Mouse (Mus musculus) induced T-regulatory cell, adult 2 months (primary cell): ENCODE results near the gene Aldh1a1.
"Not testable (repeated sequence)": the region's sequence is repeated elsewhere in the genome, so short reads cannot be mapped to it uniquely, and the experiment has no call there.

Source experiments
- DNase-seq: peaks from one replicate; pipeline ENCODE4 v3.0.0-alpha.2; 2012; ENCODE audit warnings: low read depth

The Aldh1a1 gene

DNA sequence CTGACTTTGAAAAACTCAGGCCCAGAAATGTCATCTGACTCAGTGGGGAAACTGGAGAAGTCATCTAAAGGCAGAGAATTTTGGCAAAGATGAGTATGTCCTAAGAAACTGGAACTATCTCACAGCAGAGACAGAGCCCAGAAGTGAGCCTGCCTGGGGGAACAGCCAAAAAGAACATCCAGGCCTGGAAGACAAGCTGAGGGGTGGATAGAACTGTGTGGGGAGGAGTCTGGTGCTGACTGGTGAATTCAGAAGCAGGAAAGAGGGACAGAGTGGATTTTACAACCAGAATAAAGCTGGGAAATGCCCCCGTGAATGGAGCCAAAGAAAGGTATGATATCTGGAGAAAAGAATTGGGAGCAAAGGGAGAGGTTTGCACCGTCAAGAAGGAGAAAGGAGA, at the start of gene Aldh1a1:
Aldh1a1 (plus strand) TSS at position 225 of the 400 bp plus-strand sequence.
- DNase-seq: no peak

DNA sequence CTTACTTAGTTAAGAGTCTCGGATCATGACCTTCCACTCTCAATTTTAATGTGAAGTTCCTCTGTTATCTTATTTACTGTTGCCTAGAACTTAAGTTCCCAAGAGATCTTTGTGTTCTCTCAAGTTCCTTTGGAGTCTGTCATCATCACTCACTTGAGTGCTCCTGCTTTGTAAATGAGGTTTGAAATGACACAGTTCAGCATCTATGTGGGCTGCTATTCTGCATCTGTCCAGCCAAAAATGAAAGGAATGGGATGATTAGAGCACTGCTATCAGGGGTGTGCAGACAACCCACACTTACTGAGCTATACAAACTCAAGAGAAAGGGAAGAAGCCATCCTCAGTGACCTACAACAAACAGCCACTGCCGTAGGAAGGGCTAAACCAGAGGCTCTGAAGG, 44.7 kb upstream of the Aldh1a1 start:
- DNase-seq: no peak

DNA sequence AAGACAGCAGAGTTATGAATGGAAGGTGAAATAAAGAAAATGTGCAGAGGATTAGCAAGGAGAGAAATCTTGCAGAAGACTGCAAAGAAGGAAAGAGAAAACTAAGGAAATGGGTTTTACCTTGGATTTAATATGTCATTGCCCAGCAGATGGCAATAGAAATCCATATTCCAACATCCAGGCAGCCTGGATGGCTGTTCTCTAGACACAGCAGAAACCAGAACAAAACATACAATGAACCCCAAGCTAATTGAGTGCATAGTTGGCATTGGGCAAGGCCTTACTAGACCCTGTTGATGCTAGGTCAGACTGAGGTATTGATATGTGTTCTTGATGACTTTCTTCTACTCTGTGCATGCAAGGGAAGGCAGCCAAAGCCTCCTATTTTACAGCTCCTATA, 43.0 kb upstream of the Aldh1a1 start:
- DNase-seq: no peak

DNA sequence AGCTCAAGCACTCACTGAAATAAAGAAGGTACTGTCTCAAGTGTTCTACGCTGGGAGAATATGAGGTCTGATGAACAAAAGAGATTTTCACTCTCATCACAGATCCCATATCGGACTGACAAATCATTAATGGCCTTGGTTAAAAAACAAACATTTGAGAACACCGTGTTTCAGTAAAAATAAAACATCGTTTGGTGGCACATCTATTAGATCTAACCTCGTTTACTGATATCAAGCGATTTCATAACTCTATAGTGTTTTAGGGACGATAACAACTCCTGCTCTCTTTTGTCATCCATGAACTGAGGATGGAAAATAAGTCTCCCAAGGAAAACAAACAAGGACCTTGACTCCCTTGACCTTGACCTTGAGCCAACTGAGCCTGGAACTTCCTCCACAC, 41.5 kb upstream of the Aldh1a1 start:
- no peak for DNase-seq

DNA sequence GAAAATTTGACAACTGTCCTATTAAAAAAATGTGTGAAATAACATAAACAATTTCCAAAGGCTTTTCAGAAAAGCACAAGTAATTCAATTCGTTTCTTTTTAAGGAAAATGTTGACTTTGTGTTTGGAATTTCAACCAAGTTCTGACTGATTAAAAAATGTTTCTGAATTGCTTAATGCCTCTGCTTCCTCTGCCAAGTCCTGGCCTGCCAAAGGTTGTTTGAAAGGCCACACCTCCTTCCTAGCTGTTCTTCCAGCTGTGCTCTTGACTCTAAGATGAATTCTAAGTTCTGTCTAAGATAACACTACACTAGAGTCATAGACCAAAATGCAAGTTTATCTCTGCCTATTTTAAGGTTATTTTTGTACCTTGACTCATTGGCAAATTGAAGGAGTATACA, 8.0 kb upstream of the Aldh1a1 start:
- DNase-seq: no peak

DNA sequence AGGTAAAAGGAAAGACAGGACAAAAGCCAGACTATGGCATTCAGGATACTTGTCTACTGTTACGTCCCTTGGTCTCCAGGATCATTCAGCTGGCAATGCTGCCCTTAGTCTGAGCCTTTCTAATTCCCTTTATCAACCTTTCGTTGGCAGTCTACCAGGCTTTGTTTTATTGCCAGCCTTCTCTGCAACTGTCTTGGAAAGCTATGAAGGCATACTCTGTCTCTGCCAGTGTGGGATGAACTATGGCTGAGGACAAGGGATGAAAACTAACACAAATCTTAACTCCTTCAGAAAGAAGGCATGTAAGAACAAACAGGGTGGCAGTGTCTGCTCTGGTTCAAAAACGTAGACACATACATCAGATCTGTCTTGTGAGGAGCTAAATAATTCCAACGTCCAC, 565 bp upstream of the Aldh1a1 start:
- no peak for DNase-seq

DNA sequence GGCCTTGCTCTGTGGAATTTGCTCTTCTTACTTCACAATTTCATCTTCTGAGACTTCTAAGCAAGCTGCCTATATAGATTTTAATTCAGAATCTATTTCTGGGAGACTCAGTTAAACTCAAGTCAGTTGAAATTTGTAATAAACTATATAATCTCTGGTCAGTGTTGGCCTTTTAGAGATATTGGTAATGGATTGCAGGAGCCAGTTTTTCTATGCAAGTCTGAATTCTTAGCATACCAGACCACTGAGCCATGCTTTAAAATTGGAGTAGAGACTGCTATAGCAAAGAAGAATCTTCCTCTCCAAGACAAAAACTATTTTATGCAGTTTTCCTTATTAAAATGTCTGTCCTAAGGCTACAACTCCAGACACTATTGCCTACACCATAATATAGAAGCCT, 4.0 kb downstream of the Aldh1a1 start:
- DNase-seq: no peak

DNA sequence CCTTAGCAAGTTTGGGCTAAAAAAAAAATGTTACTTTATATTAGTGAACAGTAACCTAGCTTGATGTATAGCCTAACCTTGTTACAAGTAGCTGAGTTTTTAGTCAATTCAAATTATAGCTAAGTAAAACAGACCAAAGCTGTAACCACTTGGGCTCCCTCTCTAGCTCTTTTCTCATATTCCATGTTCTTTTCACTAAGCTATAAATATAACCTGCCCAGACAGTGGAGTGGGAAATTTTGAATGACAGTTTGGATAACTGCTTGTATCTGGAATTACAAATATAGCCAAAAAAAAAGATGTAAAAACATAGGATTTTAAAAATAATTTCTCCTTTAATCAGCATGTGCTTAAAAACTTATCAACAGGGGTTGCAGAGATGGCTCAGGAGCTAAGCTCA, 12.8 kb downstream of the Aldh1a1 start:
- DNase-seq: no peak

DNA sequence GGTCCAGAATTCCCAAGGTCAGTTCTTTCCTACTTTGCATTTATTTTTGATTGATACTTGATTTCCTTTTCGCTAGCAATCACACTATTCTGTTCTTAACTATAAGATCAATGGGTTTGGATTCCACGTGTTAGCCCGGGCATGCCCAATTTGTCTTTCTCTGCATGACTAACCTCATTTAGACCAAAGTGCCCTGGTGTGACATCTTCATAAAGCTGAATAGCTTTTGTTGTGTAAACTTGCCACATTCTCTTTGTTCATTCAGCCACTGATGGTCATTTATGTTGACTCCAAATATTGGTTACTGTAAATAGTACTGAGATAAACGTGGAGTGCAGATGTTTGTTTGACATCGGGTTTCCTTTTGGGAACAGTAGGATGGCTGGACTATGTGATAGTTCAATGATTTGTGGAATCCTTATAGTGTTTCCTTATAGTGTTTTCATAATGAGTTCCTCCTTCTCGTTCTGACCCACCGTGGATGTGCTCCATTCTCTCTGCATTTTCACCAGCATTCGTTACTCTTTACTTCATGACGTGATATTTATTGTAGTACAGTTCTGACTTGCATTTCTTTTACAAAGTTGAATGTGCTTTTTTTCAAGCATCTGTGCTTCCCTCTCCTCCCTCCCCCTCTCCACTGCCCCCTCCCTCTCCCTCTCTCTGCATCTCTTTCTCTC, 14.6 kb downstream of the Aldh1a1 start:
- no peak for DNase-seq

DNA sequence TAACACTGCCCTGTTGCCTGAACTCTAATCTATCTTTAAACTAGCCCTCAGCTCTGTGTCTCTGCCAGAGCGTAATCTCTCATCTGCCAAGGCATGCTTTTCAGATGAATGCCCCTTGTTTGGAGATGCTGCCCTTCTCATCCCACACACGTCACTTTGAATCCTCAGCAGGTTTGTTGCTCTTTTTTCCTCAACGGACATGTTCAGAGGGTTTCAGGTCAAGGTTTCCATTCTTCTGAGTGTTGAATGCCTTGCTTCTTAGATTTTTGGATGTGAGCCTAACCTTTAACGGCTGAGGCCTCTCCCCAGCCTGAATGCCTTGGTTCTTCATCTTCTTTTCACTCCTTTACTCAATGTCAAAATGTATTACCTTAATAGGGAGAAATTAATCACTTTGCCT, 16.1 kb downstream of the Aldh1a1 start:
- no peak for DNase-seq

DNA sequence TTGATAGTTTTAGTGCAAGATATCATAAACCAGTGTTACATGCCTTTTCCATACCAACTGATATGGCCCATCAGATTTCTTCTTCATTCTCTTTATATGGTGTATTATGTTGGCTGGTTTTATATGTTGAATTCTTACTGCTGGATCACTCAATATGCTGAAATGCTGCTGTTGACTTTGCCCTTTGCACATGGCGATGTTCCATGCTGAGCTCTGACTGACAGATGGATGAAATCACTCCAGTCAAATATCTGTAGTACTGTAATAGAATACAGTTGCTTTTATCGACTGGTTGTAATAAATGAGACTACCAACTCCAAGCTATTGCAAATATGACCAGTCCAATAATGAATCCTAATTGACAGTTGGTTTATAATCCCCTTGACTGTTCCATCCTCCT, 19.5 kb downstream of the Aldh1a1 start:
- no peak for DNase-seq

DNA sequence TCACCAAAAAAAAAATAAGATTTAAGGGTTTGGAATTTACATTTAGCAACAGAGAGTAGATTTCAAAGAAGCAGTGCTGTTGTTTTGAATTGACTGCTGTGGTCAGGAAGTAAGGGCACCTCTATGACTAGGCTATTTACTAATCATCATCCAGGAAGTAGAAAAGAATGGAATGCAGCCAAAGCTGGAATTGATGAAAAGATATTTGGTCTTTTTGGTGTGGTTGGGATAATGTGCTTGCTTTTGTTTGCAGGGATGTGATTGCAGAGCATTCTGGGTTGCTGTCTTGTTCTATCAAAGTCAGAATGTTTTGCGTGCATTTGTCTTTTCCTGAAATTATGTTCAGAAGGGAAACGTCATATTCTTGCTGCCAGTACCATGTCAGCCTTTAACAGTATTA, 20.7 kb downstream of the Aldh1a1 start:
- no peak for DNase-seq

DNA sequence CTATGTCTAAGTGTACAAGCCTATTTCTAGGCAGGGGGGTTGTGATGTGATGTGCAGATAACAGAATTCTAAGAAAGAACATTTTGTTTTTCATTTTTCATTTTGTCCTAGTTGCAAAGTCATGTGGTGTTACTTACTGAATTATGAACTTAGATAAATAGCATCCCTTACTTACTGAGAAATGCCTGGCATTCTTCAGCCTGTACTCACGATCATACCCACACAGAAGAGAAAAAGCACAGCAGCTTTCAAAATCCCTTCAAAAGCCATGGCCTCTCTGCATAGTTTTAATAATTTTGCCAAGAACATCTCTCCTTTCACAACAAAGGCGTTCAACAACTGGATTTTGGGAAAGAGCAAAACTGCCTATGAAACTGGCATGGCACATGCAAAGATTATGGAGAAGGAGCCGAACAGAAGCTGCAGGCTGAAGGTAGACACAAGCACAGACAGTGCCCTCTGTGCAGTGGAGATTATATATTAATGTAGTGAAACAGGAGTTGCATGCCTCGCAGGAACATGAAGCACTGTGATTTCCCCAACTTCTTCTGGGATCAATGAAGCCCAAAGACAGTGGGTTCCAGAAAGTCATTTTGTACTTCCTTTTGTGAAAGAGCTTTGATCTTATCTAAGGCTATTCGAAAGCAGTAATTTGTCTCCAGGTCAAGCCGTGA, 21.3 kb downstream of the Aldh1a1 start:
- no peak for DNase-seq

DNA sequence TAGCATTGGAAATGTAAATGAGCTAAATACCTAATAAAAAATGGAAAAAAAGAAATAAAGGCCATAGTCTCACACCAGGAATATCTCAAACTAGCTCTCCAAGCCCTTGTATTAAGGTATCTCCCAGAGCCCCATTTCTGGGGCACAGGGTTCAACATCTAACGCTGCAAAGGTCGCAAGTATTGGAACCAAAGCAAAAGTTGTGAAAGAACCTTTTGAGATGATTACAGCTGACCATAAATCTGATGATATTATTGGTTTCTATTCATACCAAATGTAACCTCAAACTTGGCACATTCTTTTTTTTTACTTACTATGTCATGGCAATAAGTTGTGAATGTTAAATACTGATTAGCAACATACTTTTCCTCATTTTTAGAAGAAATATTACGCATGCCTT, 24.0 kb downstream of the Aldh1a1 start:
- no peak for DNase-seq

DNA sequence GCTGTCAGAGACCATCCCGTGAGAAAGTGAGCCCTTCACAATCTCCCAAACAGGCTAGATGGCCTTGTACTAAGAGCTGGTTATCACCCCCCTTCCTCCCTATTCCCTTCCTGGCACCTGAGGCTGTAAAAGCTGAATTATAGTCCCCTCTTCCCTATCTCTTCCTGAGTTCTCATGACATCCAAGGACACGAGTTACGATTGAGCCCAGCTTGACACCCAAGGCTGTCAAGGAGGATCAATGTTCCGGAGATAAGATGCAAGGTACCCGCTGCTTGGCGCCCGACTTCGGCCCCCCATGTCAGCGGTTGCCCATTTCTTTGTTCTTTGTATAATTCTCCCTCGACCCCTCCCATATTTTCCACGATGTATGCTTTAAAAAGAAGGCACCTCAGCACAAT, 36.6 kb downstream of the Aldh1a1 start:
- DNase-seq: not testable (repeated sequence)

DNA sequence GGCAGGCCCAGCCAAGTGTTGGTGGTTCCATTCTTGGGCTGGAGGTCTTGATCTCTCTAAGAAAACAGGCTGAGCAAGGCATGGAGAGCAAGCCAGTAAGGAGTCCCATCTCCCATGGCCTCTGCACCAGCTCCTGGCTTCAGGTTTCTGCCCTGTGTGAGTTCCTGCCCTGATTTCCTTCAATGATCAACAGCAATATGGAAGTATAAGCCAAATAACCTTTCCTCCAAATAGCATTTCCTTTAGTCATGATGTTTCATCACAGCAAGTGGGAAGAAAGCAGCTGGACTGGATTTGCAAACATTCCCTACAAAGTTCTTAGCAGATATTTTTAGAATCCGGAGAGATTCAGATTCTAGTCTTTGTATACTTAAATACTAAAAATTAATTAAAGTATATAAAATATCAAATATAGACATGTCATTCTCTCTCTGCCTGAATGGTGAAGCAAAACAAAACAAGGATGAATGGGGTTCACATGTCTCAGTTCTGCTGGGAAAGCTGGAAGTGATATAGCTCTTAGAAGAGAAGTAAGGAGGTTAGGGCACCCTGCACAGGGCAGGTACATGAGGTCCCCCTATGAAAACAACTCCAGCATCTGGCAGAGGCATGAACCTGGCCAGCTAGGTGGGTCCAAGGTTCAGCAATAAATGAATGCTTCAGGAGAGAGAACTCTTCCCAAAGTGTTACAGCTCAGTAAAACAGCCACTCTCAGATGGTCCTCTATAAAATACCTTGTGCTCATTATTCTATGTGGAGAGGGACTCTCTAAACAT, 37.6 kb downstream of the Aldh1a1 start:
- DNase-seq: no peak

DNA sequence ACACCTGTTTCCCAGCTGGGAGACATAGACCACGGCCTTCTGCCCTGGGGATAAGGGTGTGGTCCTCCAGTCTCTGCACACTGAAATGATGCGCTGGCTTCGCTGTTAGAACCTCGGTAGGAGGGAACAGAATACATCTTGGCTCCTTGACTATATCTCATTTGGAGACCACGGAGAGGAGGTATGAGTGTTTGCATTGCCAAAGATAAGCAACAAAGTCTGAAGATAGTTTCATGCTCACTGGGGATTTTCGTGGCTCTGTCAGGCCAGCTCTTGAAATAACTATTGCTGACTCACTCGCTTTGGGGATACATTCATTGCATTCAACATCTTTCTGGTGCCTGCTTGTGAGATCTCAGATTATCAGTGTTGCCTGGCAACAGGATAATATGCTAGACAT, 44.0 kb downstream of the Aldh1a1 start:
- DNase-seq: no peak

DNA sequence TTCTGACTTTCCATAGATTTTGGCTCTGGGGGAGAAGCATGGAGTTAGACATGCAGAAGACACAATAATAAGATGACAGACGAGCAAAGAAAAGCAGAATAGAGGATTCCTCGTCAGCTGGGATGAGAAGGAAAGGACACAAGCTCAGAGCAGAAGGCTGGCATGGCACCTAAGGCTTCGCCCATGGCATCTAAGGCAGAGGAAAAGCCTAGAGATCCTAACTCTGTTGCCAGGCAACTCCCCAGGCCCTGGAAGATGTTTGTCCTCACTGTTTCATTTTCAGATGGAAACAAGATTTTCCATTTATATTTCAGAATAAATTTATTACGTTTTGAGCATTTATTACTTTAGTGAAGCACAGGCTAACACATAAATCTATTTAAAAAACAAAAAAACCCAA, 48.5 kb downstream of the Aldh1a1 start:
- DNase-seq: no peak

DNA sequence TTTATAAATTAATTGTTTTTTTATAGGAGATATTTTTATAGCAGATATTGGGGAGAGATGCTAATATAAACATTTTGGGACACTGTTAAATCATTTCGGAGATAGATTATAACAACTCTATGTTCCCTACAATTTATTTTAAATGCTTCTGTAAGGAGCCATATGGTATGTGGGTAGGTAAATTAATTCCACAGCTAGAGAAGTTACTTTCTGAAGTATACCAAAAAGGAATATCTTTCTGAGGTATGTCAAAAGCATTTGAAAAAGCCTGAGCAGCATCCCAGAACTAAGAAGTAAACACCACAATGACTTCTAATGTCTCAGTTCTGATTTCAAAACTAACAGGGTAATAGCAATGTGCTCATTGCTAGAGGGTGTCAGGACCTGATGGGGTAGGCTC, 49.4 kb downstream of the Aldh1a1 start:
- DNase-seq: no peak

DNA sequence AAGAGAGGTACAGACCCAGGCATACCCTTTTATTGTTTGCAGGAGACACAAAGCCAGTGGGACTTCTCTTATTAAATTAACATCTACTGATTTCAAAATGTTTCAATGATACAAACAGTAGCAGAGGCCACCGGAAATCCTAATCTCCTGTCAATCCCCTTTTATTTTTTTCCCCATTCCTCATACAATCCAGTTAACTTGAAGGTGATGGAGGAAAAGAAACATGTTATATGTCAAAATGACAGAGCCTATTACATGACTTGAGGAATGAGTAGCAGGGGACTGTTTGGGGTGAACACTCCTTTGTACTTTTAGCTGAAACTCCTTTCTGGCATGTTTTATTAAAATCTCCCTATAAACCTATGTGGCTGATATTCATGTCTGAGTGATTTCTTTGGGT, 51.3 kb downstream of the Aldh1a1 start:
- DNase-seq: no peak

DNA sequence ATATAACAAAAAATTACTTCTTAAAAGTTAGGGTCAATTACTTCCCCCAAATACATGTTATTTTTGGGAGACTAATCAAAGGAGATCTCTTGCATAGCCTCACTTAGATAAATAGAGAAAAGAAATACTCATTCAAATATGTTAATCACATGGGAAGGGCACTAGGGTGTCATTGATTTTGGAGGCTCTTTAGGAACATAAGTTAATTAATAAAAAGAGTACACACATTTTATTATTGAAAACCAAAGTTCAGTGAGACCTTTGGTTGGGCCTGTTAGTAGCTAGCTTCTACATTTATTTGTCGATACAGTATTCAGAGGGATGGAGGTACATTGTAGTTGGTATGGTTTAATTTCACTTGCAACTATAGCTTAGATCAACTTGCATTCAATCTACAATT, 52.4 kb downstream of the Aldh1a1 start:
- DNase-seq: no peak

DNA sequence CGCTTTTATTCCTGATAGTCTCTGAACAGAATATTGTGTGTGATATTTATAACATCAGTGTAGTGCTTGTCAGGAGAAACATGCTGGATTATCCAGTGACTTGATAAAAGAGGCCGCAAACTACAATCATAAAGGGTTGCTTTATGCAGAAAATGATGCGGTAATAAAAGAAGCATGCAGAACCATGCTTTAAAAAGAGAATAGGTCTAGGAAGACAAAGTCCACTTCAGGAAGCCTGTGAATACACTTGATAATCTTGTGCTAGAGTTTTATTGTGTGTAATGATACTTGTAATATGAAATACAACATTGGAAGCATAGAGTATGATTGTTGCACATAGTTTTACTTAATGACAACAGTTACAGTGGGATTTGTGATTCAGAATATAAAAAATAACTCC, 54.5 kb downstream of the Aldh1a1 start:
- DNase-seq: no peak

DNA sequence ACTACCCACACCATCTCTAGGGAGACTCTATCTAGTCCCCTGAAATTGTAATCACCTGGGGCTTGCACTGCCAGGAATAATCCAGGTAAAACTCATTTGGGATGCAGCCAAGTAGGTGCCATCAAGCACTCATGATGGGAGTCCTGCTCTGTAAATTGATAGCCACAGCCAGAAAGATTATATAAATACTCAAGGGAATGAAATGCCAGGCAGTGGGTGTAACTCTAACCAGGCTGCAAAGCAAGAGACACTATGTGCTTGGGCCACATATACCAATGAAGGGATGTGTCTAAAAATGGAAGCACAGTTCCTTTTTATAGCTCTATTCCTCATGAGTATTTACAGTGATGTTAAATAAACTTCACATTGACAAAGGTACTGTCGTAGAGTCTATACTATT, 56.9 kb downstream of the Aldh1a1 start:
- no peak for DNase-seq
